Mouse (Mus musculus) olfactory bulb, adult 2 months (tissue): ENCODE measurements around the gene Fam19a5.

Experiments used
- CTCF ChIP-seq: fragments of 200-500 bp; IDR thresholded peaks from 2 replicates; pipeline ENCODE4 v1.5.1; 2012; ENCODE audit warnings: low read depth, mild to moderate bottlenecking, low read length, moderate library complexity; ENCODE audit not compliant: insufficient read depth
- POLR2A ChIP-seq: fragments of 200-500 bp; IDR thresholded peaks from 2 replicates; pipeline ENCODE4 v1.6.1; 2012; ENCODE audit warnings: mild to moderate bottlenecking, low read depth, low read length, moderate library complexity; ENCODE audit not compliant: insufficient read depth

DNA sequence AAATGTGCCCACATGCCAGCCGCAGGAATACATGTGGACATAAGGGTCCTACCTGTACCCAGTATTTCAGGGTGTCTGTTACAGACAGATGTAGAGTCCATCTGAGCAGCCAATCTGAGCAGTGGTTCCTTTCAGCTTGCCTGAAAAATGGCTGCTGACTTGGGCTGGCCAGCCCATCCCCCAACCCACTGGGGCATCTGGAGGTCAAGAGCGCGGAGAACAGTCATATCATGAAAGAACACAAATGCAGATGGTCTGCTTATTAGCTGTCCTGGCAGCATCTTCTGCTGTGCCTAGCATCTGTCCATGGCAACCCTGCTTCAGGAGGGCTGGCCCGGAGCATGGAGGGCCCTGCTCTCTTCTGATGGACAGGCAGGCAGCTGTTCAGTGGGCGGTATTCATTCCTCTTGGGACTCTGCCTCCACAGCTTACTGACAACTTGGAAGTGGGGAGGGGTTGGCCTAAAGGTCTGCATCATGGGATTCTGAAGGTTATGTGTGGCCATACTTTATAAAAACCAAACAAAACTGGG, 179.4 kb downstream of the Fam19a5 start:
- no peak for TF ChIP-seq CTCF
- no peak for TF ChIP-seq POLR2A
